Mouse (Mus musculus) intestine, postnatal 0 days (tissue): ENCODE measurements at regions not wholly inside any gene's neighbourhood (a gene's known extent, or its start where the extent isn't known, plus 50 kb on each side); places are given as distances from the start of the nearest gene placed in this dataset.

Experiments used
- ATAC-seq: fragments of 200-750 bp; cut with Nextera tagmentation; 2 replicates; pipeline ENCODE4 v1.8.0; 2017; ENCODE audit warnings: mild to moderate bottlenecking, moderate TSS enrichment, moderate library complexity
- H3K27ac ChIP-seq: fragments of 300-500 bp; sonication (generic); 2 replicates; pipeline ENCODE4 v1.5.1; 2014; ENCODE audit warnings: mild to moderate bottlenecking, low read depth, low read length, moderate library complexity
- H3K27me3 ChIP-seq: fragments of 300-500 bp; sonication (generic); replicated peaks from 2 replicates; pipeline ENCODE4 v1.6.1; 2014; ENCODE audit warnings: low read length, mixed read lengths; ENCODE audit not compliant: control insufficient read depth, insufficient read depth
- H3K36me3 ChIP-seq: fragments of 300-500 bp; sonication (generic); 2 replicates; pipeline ENCODE4 v1.6.1; 2014; ENCODE audit warnings: mild to moderate bottlenecking, moderate library complexity; ENCODE audit not compliant: control insufficient read depth, insufficient read depth
- H3K4me1 ChIP-seq: fragments of 300-500 bp; sonication (generic); replicated peaks from 2 replicates; pipeline ENCODE4 v1.6.1; 2014; ENCODE audit warnings: antibody characterized with exemption, low read length, mixed read lengths; ENCODE audit not compliant: control insufficient read depth, insufficient read depth
- H3K4me2 ChIP-seq: fragments of 300-500 bp; sonication (generic); replicated peaks from 2 replicates; pipeline ENCODE4 v1.6.1; 2014; ENCODE audit warnings: low read depth, mild to moderate bottlenecking, moderate library complexity
- H3K4me3 ChIP-seq: fragments of 300-500 bp; sonication (generic); 2 replicates; pipeline ENCODE4 v1.5.1; 2014; ENCODE audit warnings: low read depth, low read length
- H3K9ac ChIP-seq: fragments of 300-500 bp; sonication (generic); 2 replicates; pipeline ENCODE4 v1.6.1; 2014; ENCODE audit warnings: mild to moderate bottlenecking, low read depth, low read length
- H3K9me3 ChIP-seq: fragments of 300-500 bp; sonication (generic); 2 replicates; pipeline ENCODE4 v1.6.1; 2016; ENCODE audit warnings: mixed run types; ENCODE audit not compliant: control insufficient read depth
- CTCF ChIP-seq: sonication (generic); IDR thresholded peaks from 2 replicates; pipeline ENCODE4 v1.5.1; 2016; ENCODE audit warnings: low read depth, mild to moderate bottlenecking, control low read depth, antibody characterized with exemption, moderate library complexity
- WGBS: fragments of 180-500 bp; shearing (Covaris S2); extraction: QIAGEN DNeasy Blood & Tissue Kit; methylation state at CpG from one replicate; pipeline ENCODE4 v1.1.7; 2014; 5-methylcytosine and 5-hydroxymethylcytosine counted together

- no peak overlapping the region for H3K4me2 ChIP-seq
- no peaks in the 10 kb centered on the region for H3K36me3 ChIP-seq
- ATAC-seq, result no peak
- no peak overlapping the region for H3K27ac ChIP-seq
- H3K9ac ChIP-seq, result no peak overlapping the region
- H3K4me1 ChIP-seq, result no peaks in the 10 kb centered on the region
- H3K4me3 ChIP-seq, result no peak overlapping the region
- 59% methylated on average over 8 of the region's 8 CpGs for WGBS
- H3K9me3 ChIP-seq, result no peaks in the 10 kb centered on the region
- TF ChIP-seq CTCF, result no peak
- H3K27me3 ChIP-seq, result no peaks in the 10 kb centered on the region
These were observed 144.5 kb upstream of the Smim15 start for GRCm38 (mm10) chr13:107899600-107900229.

- Histone ChIP-seq H3K4me3 (no peak overlapping the region), H3K4me2 (no peak overlapping the region), H3K27me3 (no peaks in the 10 kb centered on the region), H3K4me1 (no peaks in the 10 kb centered on the region), H3K27ac (no peak overlapping the region), H3K36me3 (no peaks in the 10 kb centered on the region), H3K9me3 (no peaks in the 10 kb centered on the region), H3K9ac (no peak overlapping the region)
- TF ChIP-seq CTCF, result no peak
- ATAC-seq, result no peak
- WGBS, result 69% methylated on average over 1 of the region's 1 CpGs
These were observed 146.6 kb upstream of the Smim15 start for GRCm38 (mm10) chr13:107897646-107898045.

- Histone ChIP-seq H3K9me3 (no peaks in the 10 kb centered on the region), H3K4me1 (no peaks in the 10 kb centered on the region), H3K27me3 (no peaks in the 10 kb centered on the region), H3K4me2 (no peak overlapping the region), H3K27ac (no peak overlapping the region), H3K9ac (no peak overlapping the region), H3K4me3 (no peak overlapping the region), H3K36me3 (no peaks in the 10 kb centered on the region)
- no peak for TF ChIP-seq CTCF
- 80% methylated on average over 3 of the region's 3 CpGs for WGBS
- ATAC-seq, result no peak
These were observed 147.1 kb upstream of the Smim15 start for GRCm38 (mm10) chr13:107897184-107897583.

DNA sequence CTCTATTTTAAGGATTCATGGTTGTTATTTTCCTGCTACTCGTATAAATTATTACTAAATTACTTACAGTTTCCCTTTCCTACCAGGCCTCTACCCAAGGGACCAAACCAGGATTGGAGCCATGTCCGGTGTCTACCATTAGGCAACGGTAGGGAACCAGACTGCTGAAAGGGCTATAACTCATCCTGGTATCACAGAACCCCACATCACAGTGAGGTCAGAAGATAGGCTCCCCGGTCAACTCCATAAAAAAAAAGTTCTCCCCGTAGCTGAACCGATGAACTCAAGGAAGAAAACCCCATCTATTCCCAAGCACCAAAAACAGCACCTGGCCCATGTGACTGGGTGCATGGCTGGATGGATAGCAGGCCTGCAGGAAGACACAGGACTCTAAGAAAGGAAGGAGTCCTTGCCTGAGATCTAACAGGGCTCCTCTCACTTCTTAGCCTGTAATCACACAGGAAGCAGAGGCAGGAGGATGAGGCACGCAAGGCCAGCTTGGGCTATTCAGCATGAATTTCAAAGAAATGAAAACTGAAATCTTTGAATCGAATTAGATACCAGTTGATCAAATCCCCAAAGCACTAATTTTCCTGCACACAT lies 150.6 kb upstream of the Smim15 start:
- H3K4me1 ChIP-seq, result no peaks in the 10 kb centered on the region
- H3K4me3 ChIP-seq, result no peak overlapping the region
- H3K9me3 ChIP-seq, result no peaks in the 10 kb centered on the region
- H3K27me3 ChIP-seq, result no peaks in the 10 kb centered on the region
- H3K27ac ChIP-seq, result no peak overlapping the region
- no peaks in the 10 kb centered on the region for H3K36me3 ChIP-seq
- 92% methylated on average over 8 of the region's 8 CpGs for WGBS
- H3K4me2 ChIP-seq, result no peak overlapping the region
- ATAC-seq, result no peak
- TF ChIP-seq CTCF, result no peak
- H3K9ac ChIP-seq, result no peak overlapping the region

- no peak overlapping the region for H3K9ac ChIP-seq
- H3K27ac ChIP-seq, result no peak overlapping the region
- no peak overlapping the region for H3K4me3 ChIP-seq
- H3K36me3 ChIP-seq, result no peaks in the 10 kb centered on the region
- 90% methylated on average over 4 of the region's 4 CpGs for WGBS
- H3K9me3 ChIP-seq, result no peaks in the 10 kb centered on the region
- no peak for TF ChIP-seq CTCF
- no peak for ATAC-seq
- no peak overlapping the region for H3K4me2 ChIP-seq
- no peaks in the 10 kb centered on the region for H3K27me3 ChIP-seq
- H3K4me1 ChIP-seq, result no peaks in the 10 kb centered on the region
These were observed 151.2 kb upstream of the Smim15 start for GRCm38 (mm10) chr13:107893081-107893480.

DNA sequence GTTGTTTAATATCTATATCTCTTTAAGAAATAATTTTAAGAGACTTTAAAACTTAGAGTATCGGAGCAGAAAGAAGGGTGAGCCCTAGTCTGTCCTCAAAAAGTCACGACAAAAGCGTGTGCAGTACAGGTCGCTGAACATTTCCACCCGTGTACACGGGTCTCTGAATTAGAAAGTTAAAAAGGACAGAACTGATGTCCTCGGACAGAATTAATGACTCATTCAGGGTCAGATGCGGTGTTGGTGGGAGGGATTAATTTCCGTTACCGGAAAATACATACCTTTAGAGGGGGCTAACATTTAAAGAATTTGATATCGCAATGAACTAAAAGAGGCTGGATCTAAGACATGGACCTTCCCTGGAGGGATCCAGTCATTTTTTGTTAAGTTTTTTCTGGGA lies 152.3 kb upstream of the Smim15 start:
- Histone ChIP-seq H3K36me3 (no peaks in the 10 kb centered on the region), H3K27me3 (no peaks in the 10 kb centered on the region), H3K9me3 (no peaks in the 10 kb centered on the region), H3K27ac (peak overlapping the region; percentile 97; the same call in 1 of the 2 replicates), H3K9ac (peak overlapping the region; percentile 77; the same call in 1 of the 2 replicates), H3K4me3 (peak overlapping the region; percentile 98), H3K4me2 (peak overlapping the region; percentile 89), H3K4me1 (no peaks in the 10 kb centered on the region)
- 12% methylated on average over 11 of the region's 11 CpGs for WGBS
- no peak for ATAC-seq
- no peak for TF ChIP-seq CTCF
